Mouse (Mus musculus): ENCODE measurements around the gene Eef2. TPM values are rescaled to one million over a fixed set of nuclear protein-coding genes. Genes with fewer than 3 reads are reported as not detected.

Gene Eef2
- polyA plus RNA-seq, 1 experiment from 2014 or later, result 479 TPM

GRCm38 (mm10) chr10:81138821-81139528 lies 37.5 kb upstream of the Eef2 start:
- no peaks in the 10 kb centered on the region for H3K9me3 ChIP-seq (ENCODE audit: control insufficient read depth, low read length)
- peaks cover 21% of the 10 kb centered on the region for H3K27me3 ChIP-seq (ENCODE audit: control insufficient read depth, insufficient read depth, low read length)
- peak overlapping the region; percentile 82; the same call in 1 of the 2 replicates for H3K27ac ChIP-seq (replicated peaks; ENCODE audit: low read depth, low read length)
- H3K4me3 ChIP-seq (replicated peaks; ENCODE audit: low read depth, low read length), result peak overlapping the region; percentile 78
- H3K4me1 ChIP-seq (ENCODE audit: control insufficient read depth, insufficient read depth, low read length), result peaks cover 30% of the 10 kb centered on the region
- H3K9ac ChIP-seq (replicated peaks; ENCODE audit: low read length), result peak overlapping the region; percentile 81
- WGBS, result 60% methylated on average over 11 of the region's 11 CpGs
- ATAC-seq (ENCODE audit: low FRiP score, low TSS enrichment), result no peak
- peaks cover 6% of the 10 kb centered on the region for H3K36me3 ChIP-seq (ENCODE audit: control insufficient read depth, insufficient read depth, low read length)
- DNase-seq, result no peak
- peak overlapping the region; percentile 71 for H3K4me2 ChIP-seq (ENCODE audit: low read length)

GRCm38 (mm10) chr10:81139529-81139846 lies 36.9 kb upstream of the Eef2 start:
- peaks cover 15% of the 10 kb centered on the region for H3K27me3 ChIP-seq (ENCODE audit: control insufficient read depth, insufficient read depth, low read length)
- peaks cover 30% of the 10 kb centered on the region for H3K4me1 ChIP-seq (ENCODE audit: control insufficient read depth, insufficient read depth, low read length)
- 71% methylated on average over 4 of the region's 4 CpGs for WGBS
- H3K9ac ChIP-seq (replicated peaks; ENCODE audit: low read length), result no peak overlapping the region
- no peak overlapping the region for H3K4me3 ChIP-seq (replicated peaks; ENCODE audit: low read depth, low read length)
- peak overlapping the region; percentile 71; the same call in 1 of the 2 replicates for H3K4me2 ChIP-seq (ENCODE audit: low read length)
- DNase-seq (no peak), ATAC-seq (ENCODE audit: low FRiP score, low TSS enrichment) (no peak)
- H3K9me3 ChIP-seq (ENCODE audit: control insufficient read depth, low read length), result no peaks in the 10 kb centered on the region
- peaks cover 12% of the 10 kb centered on the region for H3K36me3 ChIP-seq (ENCODE audit: control insufficient read depth, insufficient read depth, low read length)
- H3K27ac ChIP-seq (replicated peaks; ENCODE audit: low read depth, low read length), result no peak overlapping the region

- WGBS, result 63% methylated on average over 8 of the region's 8 CpGs
- H3K4me2 ChIP-seq (ENCODE audit: low read length), result peak overlapping the region; percentile 71; the same call in 1 of the 2 replicates
- no peak overlapping the region for H3K4me3 ChIP-seq (replicated peaks; ENCODE audit: low read depth, low read length)
- DNase-seq (no peak), ATAC-seq (ENCODE audit: low FRiP score, low TSS enrichment) (no peak)
- H3K36me3 ChIP-seq (ENCODE audit: control insufficient read depth, insufficient read depth, low read length), result peaks cover 17% of the 10 kb centered on the region
- H3K27me3 ChIP-seq (ENCODE audit: control insufficient read depth, insufficient read depth, low read length), result peaks cover 10% of the 10 kb centered on the region
- H3K9me3 ChIP-seq (ENCODE audit: control insufficient read depth, low read length), result no peaks in the 10 kb centered on the region
- peaks cover 30% of the 10 kb centered on the region for H3K4me1 ChIP-seq (ENCODE audit: control insufficient read depth, insufficient read depth, low read length)
- no peak overlapping the region; the same call in 1 of the 2 replicates for H3K9ac ChIP-seq (replicated peaks; ENCODE audit: low read length)
- no peak overlapping the region for H3K27ac ChIP-seq (replicated peaks; ENCODE audit: low read depth, low read length)
These were observed 36.4 kb upstream of the Eef2 start for GRCm38 (mm10) chr10:81140005-81140404.

GRCm38 (mm10) chr10:81140717-81141454 lies 35.5 kb upstream of the Eef2 start:
- no peak overlapping the region for H3K4me3 ChIP-seq (replicated peaks; ENCODE audit: low read depth, low read length)
- peaks cover 1% of the 10 kb centered on the region; the same call in 1 of the 2 replicates for H3K27me3 ChIP-seq (ENCODE audit: control insufficient read depth, insufficient read depth, low read length)
- WGBS, result 82% methylated on average over 10 of the region's 10 CpGs
- 0 out of 2 replicates have a peak overlapping the region, but pooled peaks have one; percentile 29 for H3K9ac ChIP-seq (replicated peaks; ENCODE audit: low read length)
- no peaks in the 10 kb centered on the region for H3K9me3 ChIP-seq (ENCODE audit: control insufficient read depth, low read length)
- DNase-seq, result no peak
- peaks cover 26% of the 10 kb centered on the region for H3K36me3 ChIP-seq (ENCODE audit: control insufficient read depth, insufficient read depth, low read length)
- H3K27ac ChIP-seq (replicated peaks; ENCODE audit: low read depth, low read length), result no peak overlapping the region
- H3K4me2 ChIP-seq (ENCODE audit: low read length), result peak overlapping the region; percentile 11; the same call in 1 of the 2 replicates
- peaks cover 26% of the 10 kb centered on the region for H3K4me1 ChIP-seq (ENCODE audit: control insufficient read depth, insufficient read depth, low read length)
- no peak for ATAC-seq (ENCODE audit: low FRiP score, low TSS enrichment)

- H3K4me3 ChIP-seq (replicated peaks; ENCODE audit: low read depth, low read length), result no peak overlapping the region
- peaks cover 26% of the 10 kb centered on the region for H3K4me1 ChIP-seq (ENCODE audit: control insufficient read depth, insufficient read depth, low read length)
- DNase-seq (no peak), ATAC-seq (ENCODE audit: low FRiP score, low TSS enrichment) (no peak)
- H3K36me3 ChIP-seq (ENCODE audit: control insufficient read depth, insufficient read depth, low read length), result peaks cover 33% of the 10 kb centered on the region
- no peaks in the 10 kb centered on the region for H3K9me3 ChIP-seq (ENCODE audit: control insufficient read depth, low read length)
- no peak overlapping the region for H3K4me2 ChIP-seq (ENCODE audit: low read length)
- 0 out of 2 replicates have a peak overlapping the region, but pooled peaks have one; percentile 6 for H3K9ac ChIP-seq (replicated peaks; ENCODE audit: low read length)
- H3K27me3 ChIP-seq (ENCODE audit: control insufficient read depth, insufficient read depth, low read length), result no peaks in the 10 kb centered on the region
- WGBS, result 75% methylated on average over 7 of the region's 7 CpGs
- no peak overlapping the region for H3K27ac ChIP-seq (replicated peaks; ENCODE audit: low read depth, low read length)
These were observed 34.8 kb upstream of the Eef2 start for GRCm38 (mm10) chr10:81141455-81142210.

GRCm38 (mm10) chr10:81142551-81142981 lies 33.9 kb upstream of the Eef2 start:
- H3K27ac ChIP-seq (replicated peaks; ENCODE audit: low read depth, low read length), result 0 out of 2 replicates have a peak overlapping the region, but pooled peaks have one; percentile 3
- peaks cover 41% of the 10 kb centered on the region for H3K36me3 ChIP-seq (ENCODE audit: control insufficient read depth, insufficient read depth, low read length)
- no peak overlapping the region for H3K4me3 ChIP-seq (replicated peaks; ENCODE audit: low read depth, low read length)
- no peak overlapping the region for H3K4me2 ChIP-seq (ENCODE audit: low read length)
- peaks cover 26% of the 10 kb centered on the region for H3K4me1 ChIP-seq (ENCODE audit: control insufficient read depth, insufficient read depth, low read length)
- DNase-seq (no peak), ATAC-seq (ENCODE audit: low FRiP score, low TSS enrichment) (no peak)
- WGBS, result 56% methylated on average over 5 of the region's 5 CpGs
- H3K9ac ChIP-seq (replicated peaks; ENCODE audit: low read length), result peak overlapping the region; percentile 9; the same call in 1 of the 2 replicates
- no peaks in the 10 kb centered on the region for H3K27me3 ChIP-seq (ENCODE audit: control insufficient read depth, insufficient read depth, low read length)
- H3K9me3 ChIP-seq (ENCODE audit: control insufficient read depth, low read length), result no peaks in the 10 kb centered on the region

- H3K9ac ChIP-seq (replicated peaks; ENCODE audit: low read length), result no peak overlapping the region
- no peak for ATAC-seq (ENCODE audit: low FRiP score, low TSS enrichment)
- no peaks in the 10 kb centered on the region for H3K27me3 ChIP-seq (ENCODE audit: control insufficient read depth, insufficient read depth, low read length)
- H3K9me3 ChIP-seq (ENCODE audit: control insufficient read depth, low read length), result no peaks in the 10 kb centered on the region
- WGBS, result 95% methylated on average over 7 of the region's 7 CpGs
- no peak overlapping the region for H3K4me2 ChIP-seq (ENCODE audit: low read length)
- no peak overlapping the region for H3K4me3 ChIP-seq (replicated peaks; ENCODE audit: low read depth, low read length)
- no peak for DNase-seq
- H3K27ac ChIP-seq (replicated peaks; ENCODE audit: low read depth, low read length), result peak overlapping the region; percentile 32; the same call in 1 of the 2 replicates
- peaks cover 47% of the 10 kb centered on the region for H3K36me3 ChIP-seq (ENCODE audit: control insufficient read depth, insufficient read depth, low read length)
- H3K4me1 ChIP-seq (ENCODE audit: control insufficient read depth, insufficient read depth, low read length), result peaks cover 25% of the 10 kb centered on the region
These were observed 33.2 kb upstream of the Eef2 start for GRCm38 (mm10) chr10:81143157-81143633.

- Histone ChIP-seq H3K4me1 (ENCODE audit: control insufficient read depth, insufficient read depth, low read length) (peaks cover 18% of the 10 kb centered on the region), H3K9me3 (ENCODE audit: control insufficient read depth, low read length) (no peaks in the 10 kb centered on the region), H3K27ac (replicated peaks; ENCODE audit: low read depth, low read length) (no peak overlapping the region), H3K4me2 (ENCODE audit: low read length) (no peak overlapping the region), H3K27me3 (ENCODE audit: control insufficient read depth, insufficient read depth, low read length) (no peaks in the 10 kb centered on the region), H3K9ac (replicated peaks; ENCODE audit: low read length) (no peak overlapping the region), H3K36me3 (ENCODE audit: control insufficient read depth, insufficient read depth, low read length) (peaks cover 54% of the 10 kb centered on the region), H3K4me3 (replicated peaks; ENCODE audit: low read depth, low read length) (no peak overlapping the region)
- 96% methylated on average over 52 of the region's 52 CpGs for WGBS
- ATAC-seq (ENCODE audit: low FRiP score, low TSS enrichment) (no peak), DNase-seq (no peak)
These were observed 32.5 kb upstream of the Eef2 start for GRCm38 (mm10) chr10:81143845-81144437.
